Mouse (Mus musculus) mouse embryonic stem cell (cell line): ENCODE results near the gene Ppp5c.

Experiments used
- in situ Hi-C, 2 experiments: fragments of 300-500 bp; cut with MboI; formaldehyde crosslinking; loops; 1 replicate in 1 of 2; 3 replicates in 1 of 2; pipeline ENCODE4 v1.14.3; 2019 to 2020; ENCODE audit warnings: low sequenced_read_pairs in 2 of 2, low pct_unique_long_range_greater_than_20kb in 1 of 2, mixed read lengths in 1 of 2; ENCODE audit not compliant: unreplicated experiment in 1 of 2

Ppp5c gene

DNA sequence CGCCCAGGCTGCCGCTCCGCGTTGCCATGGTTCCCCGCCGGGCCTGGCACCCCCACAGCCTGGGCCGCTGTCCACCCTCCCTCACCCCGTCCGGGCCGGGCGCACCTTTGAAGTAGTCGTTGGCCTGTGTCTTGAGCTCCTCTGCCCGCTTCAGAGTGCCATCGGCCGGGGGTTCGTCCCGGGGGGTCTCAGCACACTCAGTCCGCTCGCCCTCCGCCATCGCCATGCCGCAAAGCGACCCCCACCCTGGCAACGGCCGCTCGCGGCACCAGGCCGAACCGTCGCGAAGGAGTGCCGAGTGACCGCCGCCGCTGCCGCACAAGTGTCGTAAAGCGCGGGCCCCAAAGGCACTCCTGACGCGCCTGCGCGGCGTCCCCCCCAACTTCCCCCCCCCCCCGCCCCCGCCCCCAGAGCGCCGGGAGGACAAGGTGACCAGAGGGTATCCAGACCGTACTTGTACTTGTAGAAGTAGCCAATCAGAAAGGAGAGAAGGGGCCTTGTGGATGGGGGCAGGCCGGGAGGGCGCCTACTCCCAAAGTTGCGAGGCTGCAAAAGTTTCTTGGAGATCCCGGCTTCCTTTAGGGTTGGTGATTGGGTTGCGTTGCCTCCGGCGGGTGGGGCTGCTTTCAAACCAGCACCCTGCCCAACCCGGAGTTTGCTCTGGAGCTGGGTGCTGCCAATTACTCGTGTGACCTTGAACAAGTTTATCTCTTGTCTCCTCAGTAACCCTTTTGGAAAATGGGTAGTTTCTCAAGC is at the start of gene Ppp5c:
Gene Ppp5c (minus strand): TSS at position 337 of the 756 bp plus-strand sequence.
- in situ Hi-C loops = no loop called here

DNA sequence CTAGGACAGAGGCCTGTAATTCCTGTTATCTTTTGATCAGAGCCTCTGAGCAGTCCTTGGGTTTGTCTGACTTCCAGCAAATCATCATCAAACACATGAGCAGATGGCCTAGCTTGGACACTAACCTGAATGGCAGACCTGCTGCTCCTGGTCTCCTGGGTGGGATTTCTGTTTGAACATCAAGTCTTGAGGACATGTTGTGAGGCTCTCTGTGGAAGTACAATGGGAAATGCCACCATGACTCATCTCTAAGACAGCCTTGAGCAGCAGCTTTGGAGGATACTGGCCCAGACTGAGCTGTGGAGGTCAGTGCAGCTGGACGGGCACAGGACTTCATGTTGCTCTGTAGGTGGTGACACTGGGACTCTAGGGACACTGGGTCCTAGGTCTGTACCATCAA is 48.8 kb upstream of the Ppp5c start:
- in situ Hi-C loops = loop anchor here (25.0 kb wide), 2 partner anchors 611 to 986 kb away; partner anchors contain the start of gene Ceacam12 (in 1 of the 2)

DNA sequence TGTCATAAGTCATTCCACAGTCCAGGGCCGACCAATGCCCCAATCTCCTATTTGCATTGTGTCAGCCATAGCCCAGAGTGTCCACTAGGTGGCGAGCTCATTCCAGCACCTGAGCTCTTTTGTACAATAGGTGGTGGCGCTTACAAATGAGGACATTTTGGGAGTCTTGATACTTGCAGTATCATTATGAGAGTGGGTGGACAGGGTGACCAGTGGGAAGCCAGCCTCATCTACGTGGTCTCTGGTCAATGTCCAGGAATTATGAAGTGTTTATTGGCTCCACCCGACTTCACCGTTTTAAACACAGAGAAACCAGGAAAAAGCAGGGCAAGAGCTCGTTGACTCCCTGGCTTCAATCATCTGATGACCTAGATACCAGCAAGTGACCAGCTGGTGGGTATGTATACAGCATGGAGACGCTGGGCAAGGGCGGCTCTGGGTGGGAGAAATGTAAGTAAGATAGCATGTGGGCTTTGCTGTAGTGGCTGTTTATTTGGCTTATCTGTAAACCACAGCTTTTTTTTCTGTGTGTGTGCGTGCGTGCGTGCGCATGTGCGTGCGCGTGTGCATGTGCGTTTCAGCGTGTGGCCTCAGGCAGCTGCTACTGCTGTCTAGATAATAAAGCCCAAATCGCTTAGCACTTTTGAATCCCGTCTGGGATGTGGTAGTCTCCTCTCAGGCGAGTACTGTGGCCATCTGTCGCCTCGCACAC is 46.3 kb upstream of the Ppp5c start, which contains the start of gene Psg16:
Gene Psg16 (plus strand): TSS at position 137 of the 712 bp plus-strand sequence.
- in situ Hi-C loops = loop anchor here in 1 of 2 experiments (25.0 kb wide), 1 partner anchor 88 kb away; the partner anchor contains the start of gene Ceacam3

DNA sequence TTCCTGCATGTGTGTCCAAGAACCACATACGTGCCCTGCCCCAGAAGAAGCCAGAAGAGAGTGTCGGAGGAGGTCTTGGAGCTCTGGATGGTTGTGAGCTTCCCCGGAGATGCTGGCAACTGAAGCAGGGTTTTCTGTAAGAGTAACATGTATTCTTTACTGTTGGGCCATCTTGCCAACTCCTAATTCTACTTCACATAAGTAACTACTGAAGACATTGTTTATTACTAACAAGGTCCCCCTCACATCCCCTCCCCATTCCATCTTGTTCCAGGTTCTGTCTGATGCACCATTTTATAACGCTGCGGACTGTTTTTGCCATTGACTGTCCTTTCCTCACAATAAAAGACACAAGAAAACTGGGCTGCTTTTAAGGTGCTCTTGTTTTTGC is 45.8 kb upstream of the Ppp5c start:
- in situ Hi-C loops = loop anchor here in 1 of 2 experiments (25.0 kb wide), 1 partner anchor 89 kb away; the partner anchor contains the start of gene Ceacam3

DNA sequence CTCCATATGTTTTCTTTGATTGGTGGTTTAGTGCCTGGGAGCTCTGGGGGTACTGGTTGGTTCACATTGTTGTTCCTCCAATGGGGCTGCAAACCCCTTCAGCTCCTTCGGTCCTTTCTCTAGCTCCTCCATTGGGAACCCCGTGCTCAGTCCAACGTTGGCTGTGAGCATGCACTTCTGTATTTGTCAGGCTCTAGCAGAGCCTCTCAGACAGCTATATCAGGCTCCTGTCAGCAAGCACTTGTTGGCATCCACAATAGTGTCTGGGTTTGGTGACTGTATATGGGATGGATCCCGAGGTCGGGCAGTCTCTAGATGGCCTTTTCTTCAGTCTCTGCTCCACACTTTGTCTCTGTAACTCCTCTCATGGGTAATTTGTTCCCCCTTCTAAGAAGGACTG is 39.9 kb upstream of the Ppp5c start:
- in situ Hi-C loops = loop anchor here in 1 of 2 experiments (10.0 to 25.0 kb wide), 2 partner anchors 95 to 133 kb away; partner anchors contain the start of gene Ceacam3

DNA sequence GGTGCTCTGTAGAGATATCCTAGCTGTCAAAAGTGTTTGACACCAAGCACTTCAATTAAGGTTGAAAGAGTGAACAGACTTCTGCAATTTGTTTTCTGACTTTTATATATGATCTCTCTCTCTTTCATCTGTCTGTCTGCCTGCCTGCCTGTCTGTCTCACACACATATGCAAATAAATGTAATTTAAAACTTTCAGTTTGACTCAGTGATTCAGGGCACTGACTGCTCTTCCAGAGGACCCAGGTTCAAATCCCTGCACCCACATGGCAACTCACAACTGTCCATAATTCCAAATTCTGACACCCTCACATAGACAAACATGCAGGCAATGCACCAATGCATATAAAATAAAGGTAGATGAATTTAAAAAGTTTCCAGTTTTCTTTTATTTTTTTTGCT is 39.3 kb upstream of the Ppp5c start:
- in situ Hi-C loops = loop anchor here in 1 of 2 experiments (10.0 to 25.0 kb wide), 2 partner anchors 95 to 132 kb away; partner anchors contain the start of gene Ceacam3

DNA sequence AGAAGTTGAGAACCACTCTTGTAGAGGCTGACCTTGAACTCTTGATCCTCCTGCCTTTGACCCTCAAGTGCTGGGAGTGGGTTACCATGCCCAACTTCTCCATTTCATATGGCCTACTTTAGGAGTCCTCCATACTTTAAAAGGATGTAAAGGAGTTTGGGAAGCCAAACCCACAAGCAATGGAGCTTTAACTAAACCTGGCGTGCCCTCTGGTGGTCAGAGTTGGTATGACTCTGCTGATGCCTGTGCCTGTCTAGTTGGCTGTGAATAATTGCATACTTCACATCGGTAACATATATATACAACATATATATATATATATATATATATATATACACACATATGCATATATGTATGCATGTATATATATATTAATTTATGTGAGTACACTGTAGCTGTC is 38.7 kb upstream of the Ppp5c start:
- in situ Hi-C loops = loop anchor here in 1 of 2 experiments (10.0 to 25.0 kb wide), 2 partner anchors 96 to 132 kb away; partner anchors contain the start of gene Ceacam3

DNA sequence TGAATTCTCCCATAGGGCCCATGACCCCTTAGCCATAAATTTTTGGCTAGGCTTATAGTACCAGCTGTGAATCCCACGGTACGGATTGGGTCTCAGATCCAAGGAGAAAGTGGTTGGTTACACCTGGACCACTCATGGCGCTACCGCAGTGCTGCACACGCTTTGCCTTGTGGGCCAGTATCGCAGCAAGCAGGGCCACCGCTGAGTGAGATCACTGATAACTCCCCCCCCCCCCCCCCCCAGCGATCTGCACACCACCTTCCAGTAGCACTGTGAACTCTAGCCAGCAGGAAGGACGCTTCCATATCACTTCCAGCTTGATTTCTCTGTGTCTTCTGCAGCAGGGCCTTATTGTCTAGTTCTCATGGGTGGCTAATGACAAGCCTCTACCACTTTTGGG is 37.9 kb upstream of the Ppp5c start:
- in situ Hi-C loops = loop anchor here in 1 of 2 experiments (10.0 to 25.0 kb wide), 2 partner anchors 97 to 131 kb away; partner anchors contain the start of gene Ceacam3

DNA sequence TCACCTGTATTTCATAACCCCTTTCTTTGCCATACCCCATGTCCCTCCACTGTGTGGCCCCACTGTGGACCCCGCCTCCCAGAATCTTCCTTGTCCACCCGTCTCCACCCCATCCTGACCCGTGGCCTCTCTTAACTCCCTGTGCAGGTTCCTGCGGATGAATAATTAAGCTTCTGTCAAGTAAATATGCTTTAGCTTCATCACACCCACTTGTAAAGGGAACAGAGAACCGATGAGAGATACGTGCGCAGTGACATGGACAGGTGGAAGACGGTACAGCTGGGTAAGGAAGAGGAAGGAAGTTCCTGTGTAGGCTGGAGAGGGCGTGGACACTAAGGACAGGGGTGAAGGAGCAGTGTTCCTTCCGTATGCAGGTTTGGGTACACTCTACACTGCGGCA is 35.1 kb upstream of the Ppp5c start:
- in situ Hi-C loops = loop anchor here in 1 of 2 experiments (10.0 to 25.0 kb wide), 2 partner anchors 99 to 128 kb away; partner anchors contain the start of gene Ceacam3

DNA sequence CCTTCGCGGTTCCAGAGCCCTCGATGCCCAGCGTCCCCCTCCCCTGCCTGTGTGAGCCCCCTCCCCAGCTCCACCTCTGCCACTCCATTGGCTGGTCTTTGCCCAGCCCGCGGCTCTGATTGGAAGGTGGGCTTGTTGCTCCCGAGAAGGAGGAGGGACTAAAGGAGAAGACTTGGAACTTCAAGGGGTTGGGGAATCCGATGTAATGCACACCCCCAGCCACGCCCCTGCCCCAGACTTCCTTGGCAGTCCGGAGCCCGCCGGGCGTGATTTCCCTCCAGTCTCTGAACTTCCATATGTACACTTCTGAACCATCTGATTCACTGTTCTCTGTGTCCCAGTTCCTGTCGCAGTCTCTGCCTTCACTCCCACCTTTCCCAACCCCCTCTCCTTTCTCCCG is 34.7 kb upstream of the Ppp5c start, which contains the start of gene Hif3a:
Gene Hif3a (minus strand): TSS at position 39 of the 400 bp plus-strand sequence.
- in situ Hi-C loops = loop anchor here in 1 of 2 experiments (10.0 to 25.0 kb wide), 2 partner anchors 100 to 128 kb away; partner anchors contain the start of gene Ceacam3

DNA sequence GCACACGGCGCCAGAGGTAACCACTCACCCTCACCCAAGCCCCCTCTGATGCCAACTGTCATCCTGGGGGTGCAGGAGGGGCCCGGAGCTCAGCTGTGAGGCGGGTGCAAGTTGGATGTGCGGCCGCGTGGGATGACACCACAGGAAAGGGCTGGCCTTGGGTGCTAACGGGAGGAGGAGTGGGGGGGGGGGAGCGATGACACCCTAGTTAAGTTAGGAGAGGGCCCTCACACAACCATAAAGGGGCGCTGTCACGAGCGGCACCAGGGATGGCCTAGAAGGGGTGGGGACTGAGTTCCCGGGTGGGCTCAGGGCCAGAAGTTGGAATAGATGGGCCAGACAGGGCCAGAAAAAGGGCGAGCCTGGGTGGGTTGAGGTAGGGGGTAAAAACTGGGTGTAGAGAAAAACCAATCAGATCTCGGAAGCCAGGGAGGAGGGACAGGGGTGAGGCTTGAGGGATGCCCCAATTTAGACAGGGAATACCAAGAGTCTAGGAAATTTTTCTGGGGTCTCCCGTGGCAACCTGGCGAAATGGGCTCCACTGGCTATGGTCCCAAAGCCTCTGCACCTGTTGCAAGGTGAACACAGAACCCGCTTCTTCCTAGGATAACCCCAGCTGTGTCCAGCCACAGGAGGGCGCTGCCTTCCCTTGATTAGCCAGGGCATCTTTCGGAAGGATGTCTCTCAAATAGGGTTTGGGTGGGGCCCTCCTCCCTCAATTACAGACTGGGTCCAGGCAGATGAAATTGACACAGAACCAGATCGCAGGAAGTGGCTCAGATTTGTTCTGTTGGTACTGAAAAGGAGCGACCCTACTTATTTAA is 33.3 kb upstream of the Ppp5c start:
- in situ Hi-C loops = loop anchor here in 1 of 2 experiments (10.0 to 25.0 kb wide), 2 partner anchors 101 to 126 kb away; partner anchors contain the start of gene Ceacam3

DNA sequence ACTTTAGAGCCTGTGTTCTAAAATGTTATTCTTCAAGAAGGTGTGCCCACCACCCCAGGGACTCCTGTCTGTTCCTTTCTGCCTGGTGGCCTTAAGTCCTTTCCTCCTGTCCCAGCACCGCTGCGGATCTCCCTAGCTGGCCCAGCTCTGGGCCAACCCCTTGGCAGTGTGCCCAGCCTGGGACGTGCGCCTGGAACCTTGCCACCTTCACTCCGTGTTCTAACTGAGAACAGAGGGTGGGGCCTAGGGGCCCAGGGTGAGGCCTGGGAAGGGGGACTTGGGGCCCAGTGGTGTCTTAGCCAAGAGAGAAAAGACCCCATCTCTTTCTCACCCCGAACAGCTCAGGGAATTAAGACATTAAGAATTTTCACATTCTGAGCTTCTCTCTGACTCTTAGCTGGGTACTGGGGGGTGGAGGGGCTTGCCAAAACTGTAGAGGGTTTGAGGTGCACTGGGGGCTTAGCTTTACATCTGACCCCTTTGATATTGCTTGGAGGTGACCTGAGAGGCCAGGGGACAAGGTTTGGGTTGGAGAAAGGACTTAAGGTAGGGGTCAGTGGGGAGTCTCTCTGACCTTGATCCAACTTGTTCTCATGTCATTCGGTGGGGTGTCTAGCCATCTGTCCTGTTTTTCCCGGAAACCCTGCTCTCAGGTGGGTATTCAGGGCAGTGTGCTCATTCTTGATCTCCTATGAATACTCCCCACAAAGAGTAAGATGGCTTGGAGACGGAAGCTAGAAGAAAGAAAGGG is 32.5 kb upstream of the Ppp5c start:
- in situ Hi-C loops = loop anchor here in 1 of 2 experiments (10.0 to 25.0 kb wide), 2 partner anchors 102 to 125 kb away; partner anchors contain the start of gene Ceacam3

DNA sequence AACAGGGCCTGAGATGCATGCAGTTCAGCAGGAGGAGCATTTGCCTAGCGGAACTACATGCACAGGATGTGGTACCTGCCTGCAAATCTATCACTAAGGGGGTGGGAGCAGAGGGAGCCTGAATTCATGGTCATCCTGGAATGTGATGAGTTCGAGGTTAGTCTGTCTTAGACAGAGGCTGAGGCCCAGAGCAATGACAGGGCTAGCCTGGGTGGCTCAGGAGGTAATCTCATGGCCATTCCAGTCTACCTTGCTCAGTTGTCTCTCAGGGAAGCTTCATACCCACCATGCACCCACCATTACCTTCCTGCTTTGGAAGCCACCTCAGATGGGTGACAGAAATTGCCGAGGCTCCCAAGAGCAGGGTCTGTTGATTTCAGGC is 31.7 kb upstream of the Ppp5c start:
- in situ Hi-C loops = loop anchor here (10.0 to 25.0 kb wide), 2 partner anchors 103 to 125 kb away; partner anchors contain the start of gene Ceacam3 (in 1 of the 2)

DNA sequence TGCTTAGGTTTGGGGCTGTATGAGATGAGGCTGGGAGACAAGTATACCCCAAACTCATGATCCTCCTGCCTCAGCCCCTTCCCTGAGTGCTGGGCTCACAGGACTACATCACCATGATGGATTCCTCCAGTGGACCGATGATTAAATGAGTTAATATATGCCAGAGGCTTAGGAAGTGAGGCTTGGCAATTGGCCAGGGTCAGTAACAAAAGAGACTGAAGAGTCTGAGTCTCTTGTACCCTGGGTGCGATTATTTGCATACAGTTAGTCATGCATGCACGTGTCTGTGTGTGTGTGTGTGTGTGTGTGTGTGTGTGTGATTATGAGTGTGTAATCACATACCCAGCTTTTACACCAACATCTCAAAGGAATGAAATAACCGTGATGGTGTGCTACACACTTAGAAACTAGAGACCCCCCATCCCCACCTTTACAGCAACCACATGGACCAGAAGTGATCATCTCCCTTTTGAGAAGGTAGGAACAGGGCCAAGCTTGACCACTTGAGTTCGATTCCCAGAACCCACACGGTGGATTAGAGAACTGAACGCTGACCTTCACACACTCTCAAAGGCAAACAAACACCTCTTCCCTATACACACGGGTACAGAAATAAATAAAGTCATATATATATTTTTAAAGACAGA is 31.2 kb upstream of the Ppp5c start:
- in situ Hi-C loops = loop anchor here (10.0 to 25.0 kb wide), 2 partner anchors 103 to 124 kb away; partner anchors contain the start of gene Ceacam3 (in 1 of the 2)

DNA sequence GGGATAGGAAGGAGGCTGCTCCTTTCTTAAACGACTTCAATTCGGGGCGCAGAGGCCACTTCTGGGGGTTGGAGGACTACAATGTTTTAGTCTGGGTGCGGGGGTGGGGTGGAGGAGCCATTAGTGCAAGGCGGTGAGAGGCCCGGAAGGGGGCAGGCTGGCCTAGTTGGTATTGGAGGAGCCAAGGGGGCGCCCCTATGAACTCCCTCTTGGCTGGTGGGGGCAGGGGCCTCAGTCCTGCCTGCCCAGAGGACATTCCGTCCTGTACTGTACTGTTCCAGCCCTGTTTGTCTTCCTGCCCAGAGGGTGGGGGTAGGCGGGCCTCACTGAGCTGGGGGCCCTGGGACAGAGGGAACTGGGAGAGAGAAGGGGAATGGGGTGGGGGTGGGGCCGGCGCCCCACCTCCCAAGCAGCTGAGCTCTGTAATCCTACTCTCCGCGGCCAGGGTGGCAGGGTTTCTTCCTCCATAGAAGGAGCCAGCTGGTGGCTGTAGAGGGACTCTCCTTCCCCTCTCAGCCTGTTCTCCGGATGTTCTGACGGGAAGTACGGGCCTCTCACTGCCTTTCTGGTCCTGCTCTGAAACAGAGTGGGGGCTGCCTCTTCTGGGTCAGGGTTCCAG is 30.5 kb upstream of the Ppp5c start:
- in situ Hi-C loops = loop anchor here (10.0 to 25.0 kb wide), 2 partner anchors 104 to 123 kb away; partner anchors contain the start of gene Ceacam3 (in 1 of the 2)
